Mouse (Mus musculus) G1E-ER4 (cell line): ENCODE data around the gene Oxct1. TPM values are rescaled to one million over a fixed set of nuclear protein-coding genes. Genes with fewer than 3 reads are reported as not detected.

Source experiments
- GATA1 ChIP-seq: IDR thresholded peaks from one replicate; pipeline ENCODE4 v1.8.0; 2012; ENCODE audit warnings: low read length, inconsistent platforms
- polyA plus RNA-seq: library from polyadenylated mRNA; stranded (reverse); fragments of >175 nt; gene quantifications from 2 replicates; pipeline ENCODE4 v1.2.3, GENCODE M21; 2012

Oxct1 gene
- polyA plus RNA-seq, 1 experiment = 36.8 TPM

DNA sequence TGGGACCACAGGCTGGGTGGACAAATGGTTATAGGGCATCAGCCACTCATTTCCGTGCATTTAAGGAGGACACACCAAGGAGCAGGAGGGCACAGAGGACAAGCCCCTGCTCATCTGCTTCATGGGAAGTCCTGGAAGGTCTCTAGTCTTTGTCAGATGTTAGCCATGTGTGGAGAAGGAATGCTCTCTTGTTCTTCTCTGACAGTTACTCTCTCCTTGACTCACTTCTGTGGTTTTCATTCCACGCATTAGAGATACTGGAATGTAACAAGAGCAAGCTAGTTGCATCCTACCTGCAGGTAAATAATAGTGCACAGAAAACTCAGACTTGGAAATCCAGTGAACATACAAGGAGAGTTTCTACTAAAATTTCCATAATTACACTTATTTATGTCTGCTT lies 121.5 kb downstream of the Oxct1 start:
- TF ChIP-seq GATA1 = no peak

GRCm38 (mm10) chr15:4148649-4149389 lies 122.6 kb downstream of the Oxct1 start:
- TF ChIP-seq GATA1 = no peak

GRCm38 (mm10) chr15:4154646-4155045 lies 128.5 kb downstream of the Oxct1 start:
- no peak for TF ChIP-seq GATA1

DNA sequence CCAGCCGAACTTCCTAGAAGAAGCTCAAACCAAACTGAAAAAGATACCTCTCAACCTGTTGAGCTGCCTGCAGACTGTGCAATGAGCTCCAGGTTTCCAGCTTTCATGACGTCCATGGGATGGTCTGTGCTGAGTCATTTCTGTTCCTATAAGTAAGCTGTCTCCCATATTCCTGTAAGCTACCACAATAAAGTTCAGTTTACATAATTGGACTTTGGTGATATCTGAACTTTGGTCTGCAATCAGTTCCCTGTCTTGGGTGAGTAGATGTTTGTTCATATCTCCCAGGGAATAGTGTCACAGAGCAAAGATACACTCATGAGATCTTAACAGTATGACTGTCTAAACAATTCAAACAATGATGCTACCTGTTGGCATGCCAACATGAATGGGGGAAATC lies 141.8 kb downstream of the Oxct1 start:
- no peak for TF ChIP-seq GATA1

- TF ChIP-seq GATA1 = no peak
Observed at GRCm38 (mm10) chr15:4171600-4171999, 145.4 kb downstream of the Oxct1 start.

GRCm38 (mm10) chr15:4197913-4198312 lies 171.7 kb downstream of the Oxct1 start:
- no peak for TF ChIP-seq GATA1

Other genes starting within 250 kb of the Oxct1 start
- 5.7 and 10.2 TPM in 2 replicates for gene Fbxo4, start 46.8 kb upstream of the Oxct1 start, polyA plus RNA-seq
- 1.3 and 2.0 TPM in 2 replicates for gene AW549877, start 30.6 kb upstream of the Oxct1 start, polyA plus RNA-seq